In the genomic region with DNA sequence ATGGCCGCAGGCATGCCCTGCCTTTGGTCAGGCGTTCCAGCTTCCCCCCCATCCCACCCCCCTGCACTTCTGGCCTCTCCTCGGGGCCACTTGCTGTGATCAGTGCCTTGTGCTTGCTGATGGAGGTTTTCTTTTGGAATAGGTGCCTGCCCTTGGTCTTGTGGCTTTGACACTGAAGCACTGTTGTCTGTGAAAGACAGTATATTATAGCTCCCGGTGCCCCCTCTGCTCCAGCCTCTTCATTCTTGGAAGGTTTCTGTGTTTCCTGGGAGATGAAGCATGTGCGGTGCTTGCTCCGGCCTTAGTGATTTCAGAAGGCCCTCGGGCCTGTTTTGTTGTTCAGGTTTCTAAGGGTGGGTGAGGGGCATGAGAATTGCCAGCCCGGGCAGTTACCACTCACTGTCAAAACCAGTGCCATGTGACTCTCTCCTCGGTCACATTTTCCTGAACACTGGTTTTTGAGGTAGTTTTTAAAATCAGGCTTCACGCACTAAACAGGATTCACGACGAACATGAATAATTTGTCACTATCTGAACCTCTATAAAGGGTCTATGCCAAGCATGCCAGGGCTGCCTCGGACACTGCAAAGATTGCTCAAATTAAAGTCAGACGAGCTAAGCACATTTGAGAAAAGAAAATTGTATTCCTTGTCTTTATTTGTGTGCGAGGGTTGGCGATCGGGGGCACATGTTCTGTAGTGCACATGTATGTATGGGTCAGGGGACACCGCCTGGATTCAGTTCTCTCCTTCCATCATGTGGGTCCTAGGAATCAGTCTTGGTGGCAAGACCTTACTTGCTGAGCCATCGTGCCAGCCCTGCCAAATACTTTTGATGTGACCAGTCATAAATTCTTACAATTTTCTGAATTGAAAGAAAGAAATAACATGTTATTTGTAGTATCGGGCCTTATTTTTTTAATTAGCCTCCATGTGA, we compare ENCODE assay signal across 12 mouse cellular contexts.
DNase-seq lines count a peak whose midpoint lies in the region; ATAC-seq lines count a peak whose summit lies in the region.
"Had no signal": no experiment of that assay in that cellular context is flagged by ENCODE, and none has a peak within 500 bp of the region (broad histone marks: within the 10 kb centered on the region; RNA-seq: fewer than 3 reads in every experiment).

No protein-coding gene starts in this region.

- WGBS in forebrain, embryonic 16.5 days = 27% methylated on average over 20 of the region's 20 CpGs
- 47% methylated on average over 20 of the region's 20 CpGs for WGBS in midbrain, embryonic 11.5 days
- 74% methylated on average over 20 of the region's 20 CpGs for WGBS in liver, embryonic 11.5 days

- H3K36me3 ChIP-seq in forebrain, embryonic 16.5 days (ENCODE audit: control insufficient read depth, insufficient read depth) = no peaks in the 10 kb centered on the region
- H3K36me3 ChIP-seq in midbrain, embryonic 11.5 days (ENCODE audit: control insufficient read depth, insufficient read depth, low read length) = no peaks in the 10 kb centered on the region
- H3K36me3 ChIP-seq in liver, embryonic 11.5 days (ENCODE audit: control insufficient read depth, insufficient read depth, low read length) = no peaks in the 10 kb centered on the region
- H3K36me3 ChIP-seq: G1E; liver, embryonic 12.5 days had no signal

- H3K9me3 ChIP-seq in forebrain, embryonic 16.5 days (ENCODE audit: control insufficient read depth, low read length) = no peaks in the 10 kb centered on the region
- H3K9me3 ChIP-seq in midbrain, embryonic 11.5 days (ENCODE audit: control insufficient read depth, low read length) = no peaks in the 10 kb centered on the region
- H3K9me3 ChIP-seq in liver, embryonic 11.5 days (ENCODE audit: control insufficient read depth, low read length) = no peaks in the 10 kb centered on the region
- H3K9me3 ChIP-seq: G1E; liver, embryonic 12.5 days had no signal

- no peak overlapping the region for H3K27ac ChIP-seq in forebrain, embryonic 16.5 days (ENCODE audit: low read length)
- H3K27ac ChIP-seq in midbrain, embryonic 11.5 days (ENCODE audit: low read depth, low read length) = peak overlapping the region; percentile 33; the same call in 1 of the 2 replicates
- no peak overlapping the region for H3K27ac ChIP-seq in liver, embryonic 11.5 days (ENCODE audit: low read depth, low read length)
- H3K27ac ChIP-seq: liver, embryonic 12.5 days had no signal

- no peak overlapping the region for H3K9ac ChIP-seq in forebrain, embryonic 16.5 days (replicated peaks; ENCODE audit: low read depth, low read length)
- no peak overlapping the region for H3K9ac ChIP-seq in midbrain, embryonic 11.5 days (ENCODE audit: low read length)
- no peak overlapping the region for H3K9ac ChIP-seq in liver, embryonic 11.5 days (ENCODE audit: low read depth, low read length)
- H3K9ac ChIP-seq: liver, embryonic 12.5 days had no signal

- no peaks in the 10 kb centered on the region for H3K27me3 ChIP-seq in forebrain, embryonic 16.5 days (replicated peaks; ENCODE audit: control insufficient read depth, insufficient read depth, low read length)
- no peaks in the 10 kb centered on the region for H3K27me3 ChIP-seq in midbrain, embryonic 11.5 days (ENCODE audit: control insufficient read depth, insufficient read depth, low read length)
- H3K27me3 ChIP-seq in liver, embryonic 11.5 days (replicated peaks; ENCODE audit: control insufficient read depth, insufficient read depth, low read length) = no peaks in the 10 kb centered on the region
- H3K27me3 ChIP-seq: liver, embryonic 12.5 days had no signal

- H3K4me3 ChIP-seq in forebrain, embryonic 16.5 days (replicated peaks; ENCODE audit: low read length) = no peak overlapping the region
- no peak overlapping the region for H3K4me3 ChIP-seq in midbrain, embryonic 11.5 days (ENCODE audit: low read depth, low read length)
- no peak overlapping the region for H3K4me3 ChIP-seq in liver, embryonic 11.5 days (ENCODE audit: low read depth, low read length)
- H3K4me3 ChIP-seq: liver, embryonic 12.5 days had no signal

- H3K4me1 ChIP-seq in forebrain, embryonic 16.5 days (replicated peaks; ENCODE audit: control insufficient read depth, insufficient read depth, low read length) = peaks cover 24% of the 10 kb centered on the region
- peaks cover 19% of the 10 kb centered on the region for H3K4me1 ChIP-seq in midbrain, embryonic 11.5 days (ENCODE audit: control insufficient read depth, insufficient read depth, low read length)
- H3K4me1 ChIP-seq in liver, embryonic 11.5 days (replicated peaks; ENCODE audit: control insufficient read depth, insufficient read depth, low read length) = 0 out of 2 replicates have a peak, but pooled peaks cover 2% of the 10 kb centered on the region
- H3K4me1 ChIP-seq: liver, embryonic 12.5 days had no signal

- ATAC-seq in forebrain, embryonic 16.5 days = peak; percentile 73
- ATAC-seq in midbrain, embryonic 11.5 days (ENCODE audit: low FRiP score) = peak; percentile 89
- no peak for ATAC-seq in liver, embryonic 11.5 days (replicated peaks; ENCODE audit: low FRiP score)
- ATAC-seq: liver, embryonic 12.5 days had no signal

- peak; percentile 25 to 26 for DNase-seq in cerebellum, postnatal 10 days
- DNase-seq in cerebellum, adult 8-10 months = no peak
- DNase-seq in Muller cell, postnatal 12 days (ENCODE audit: inconsistent ontology term) = peak; percentile 52
- peak; percentile 94 for DNase-seq in midbrain, embryonic 11.5 days (ENCODE audit: low spot score, missing footprints)
- no peak for DNase-seq in liver, embryonic 11.5 days (ENCODE audit: low spot score)
- no peak for DNase-seq in gastrocnemius, postnatal 25 days
- no peak for DNase-seq in cerebellum, postnatal 14 days
- DNase-seq: adrenal gland, adult 2 months; cerebellum, adult 11 months had no signal

- H3K4me2 ChIP-seq in forebrain, embryonic 16.5 days (ENCODE audit: low read length) = no peak overlapping the region
- H3K4me2 ChIP-seq in midbrain, embryonic 11.5 days = no peak overlapping the region
- no peak overlapping the region for H3K4me2 ChIP-seq in liver, embryonic 11.5 days
- H3K4me2 ChIP-seq: liver, embryonic 12.5 days had no signal

Comparison
In these comparisons a context has a peak if more than half of its experiments do, and no peak if none do; other contexts are left out.
1. DNase-seq: peak in cerebellum, postnatal 10 days (2 of 2), Muller cell, postnatal 12 days (single experiment) and midbrain, embryonic 11.5 days (single experiment); none in cerebellum, adult 8-10 months (single experiment), liver, embryonic 11.5 days (single experiment), gastrocnemius, postnatal 25 days (single experiment) and cerebellum, postnatal 14 days (0 of 2).